25 mouse cellular contexts compared by ENCODE assay signal in genomic region chr11:59154220-59154619, GRCm38 (mm10). TPM values are rescaled to one million over a fixed set of nuclear protein-coding genes. Genes with fewer than 3 reads are reported as not detected.
DNase-seq lines count a peak whose midpoint lies in the region; ATAC-seq and TF ChIP-seq lines count a peak whose summit lies in the region.
"Had no signal": no experiment of that assay in that cellular context is flagged by ENCODE, and none has a peak within 500 bp of the region (broad histone marks: within the 10 kb centered on the region; RNA-seq: fewer than 3 reads in every experiment).

No protein-coding gene starts in this region.

- no peak for TF ChIP-seq POLR2A in heart, adult 2 months (IDR thresholded peaks at IDR 0.05; ENCODE audit: insufficient read depth, low read depth, low read length)

- no peaks in the 10 kb centered on the region for H3K27me3 ChIP-seq in heart, adult 2 months (ENCODE audit: control insufficient read depth, insufficient read depth, low read length)
- no peaks in the 10 kb centered on the region for H3K27me3 ChIP-seq in heart, embryonic 15.5 days
- H3K27me3 ChIP-seq: embryonic facial prominence, embryonic 13.5 days; midbrain, embryonic 13.5 days; neural tube, embryonic 12.5 days had no signal

- TF ChIP-seq EP300 in heart, adult 2 months (IDR thresholded peaks at IDR 0.05; ENCODE audit: insufficient read depth, low read depth, low read length), result 0 out of 2 replicates have a peak, but pooled peaks have one; percentile 20

- intact Hi-C loops in heart, adult 2 months (cut with DNase I), result no loop called here
- intact Hi-C loops in heart, postnatal 14 days (cut with DNase I), result no loop called here

- TF ChIP-seq CTCF in heart, adult 2 months (IDR thresholded peaks at IDR 0.05), result no peak

- H3K9ac ChIP-seq in heart, adult 2 months (ENCODE audit: low read depth, low read length), result no peak overlapping the region
- H3K9ac ChIP-seq in heart, embryonic 15.5 days, result no peak overlapping the region
- H3K9ac ChIP-seq: embryonic facial prominence, embryonic 13.5 days; hindbrain, embryonic 14.5 days; liver, postnatal 0 days; midbrain, embryonic 13.5 days; neural tube, embryonic 12.5 days had no signal

- no peak overlapping the region for H3K4me2 ChIP-seq in heart, embryonic 15.5 days
- H3K4me2 ChIP-seq: embryonic facial prominence, embryonic 13.5 days; hindbrain, embryonic 14.5 days; midbrain, embryonic 13.5 days; neural tube, embryonic 12.5 days had no signal

- H3K27ac ChIP-seq in heart, adult 2 months, result no peak overlapping the region
- peak overlapping the region; percentile 50; the same call in 1 of the 2 replicates for H3K27ac ChIP-seq in heart, embryonic 15.5 days
- H3K27ac ChIP-seq: embryonic facial prominence, embryonic 13.5 days; hindbrain, embryonic 14.5 days; kidney, postnatal 0 days; left cerebral cortex, adult 2 months; midbrain, embryonic 13.5 days; neural tube, embryonic 12.5 days had no signal

- WGBS in heart, adult 2 months, result 59% methylated on average over 7 of the region's 7 CpGs
- WGBS in heart, embryonic 15.5 days, result 48% methylated on average over 7 of the region's 7 CpGs

- no peak for ATAC-seq in heart, embryonic 15.5 days (replicated peaks; ENCODE audit: insufficient number of reproducible peaks, insufficient read depth, low FRiP score, low read depth)
- ATAC-seq: forebrain, embryonic 14.5 days; inflammation-experienced regulatory T-cells, adult 6 months; liver, postnatal 0 days; midbrain, embryonic 13.5 days had no signal

- H3K36me3 ChIP-seq in heart, adult 2 months (ENCODE audit: control insufficient read depth, insufficient read depth, low read length), result no peaks in the 10 kb centered on the region
- H3K36me3 ChIP-seq in heart, embryonic 15.5 days, result peaks cover 20% of the 10 kb centered on the region; the same call in 1 of the 2 replicates

- no peak overlapping the region for H3K4me3 ChIP-seq in heart, adult 2 months
- no peak overlapping the region for H3K4me3 ChIP-seq in heart, embryonic 15.5 days
- H3K4me3 ChIP-seq: embryonic facial prominence, embryonic 13.5 days; left cerebral cortex, adult 2 months; megakaryocyte, embryonic 14.5 days; midbrain, embryonic 13.5 days; neural tube, embryonic 12.5 days had no signal

- no peaks in the 10 kb centered on the region for H3K4me1 ChIP-seq in heart, adult 2 months (ENCODE audit: control insufficient read depth, insufficient read depth, low read length)
- H3K4me1 ChIP-seq in heart, embryonic 15.5 days (replicated peaks), result peaks cover 10% of the 10 kb centered on the region
- H3K4me1 ChIP-seq: embryonic facial prominence, embryonic 13.5 days; midbrain, embryonic 13.5 days; neural tube, embryonic 12.5 days had no signal

- no peaks in the 10 kb centered on the region for H3K9me3 ChIP-seq in heart, embryonic 15.5 days (replicated peaks)
- H3K9me3 ChIP-seq: embryonic facial prominence, embryonic 13.5 days; megakaryocyte, embryonic 14.5 days; midbrain, embryonic 13.5 days; neural tube, embryonic 12.5 days had no signal

- DNase-seq in heart, adult 2 months, result peak in 1 of 2 experiments; percentile 15
- no peak for DNase-seq in heart, postnatal 14 days
- no peak for DNase-seq in heart, adult 9 months (ENCODE audit: low spot score in 2 of 2)
- DNase-seq in adrenal gland, postnatal 10 days, result peak; percentile 51
- peak; percentile 45 to 61 for DNase-seq in adrenal gland, postnatal 36 days
- no peak for DNase-seq in ovary, postnatal 36 days (ENCODE audit: low spot score)
- DNase-seq in urinary bladder, postnatal 4 days (ENCODE audit: low spot score in 2 of 2), result no peak
- DNase-seq: cerebellum, adult 2 months; cerebellum, postnatal 25 days; kidney, adult 2 months; liver, postnatal 0 days; retina, postnatal 1 day; right cerebral cortex, postnatal 25 days; spleen, adult 18-20 months had no signal

- no peaks in the 10 kb centered on the region for H3K79me2 ChIP-seq in heart, adult 2 months (replicated peaks; ENCODE audit: control insufficient read depth, insufficient read depth, low read length)

RNA-seq across cellular contexts. Expression of gene Iba57, which starts 9.3 kb away (rescaled TPM):
- 10 to 100 TPM; 14.8 to 17.9 TPM for total RNA-seq in heart, adult 2 months (2021)
- polyA plus RNA-seq in heart, adult 2 months (2012; rRNA removed), result 10.6 and 11.8 TPM in 2 replicates
- 10 to 100 TPM; 14.7 to 17.7 TPM for total RNA-seq in heart, postnatal 14 days (2021)
- polyA plus RNA-seq in heart, embryonic 15.5 days (2015; fragmentation: Nextera tagmentation; extraction: Ambion mirVana), result 7.3 and 8.5 TPM in 2 replicates
- total RNA-seq in adrenal gland, postnatal 10 days (2021), result 10 to 100 TPM; 19.6 to 19.8 TPM
- 10 to 100 TPM; 18.5 to 22.2 TPM for total RNA-seq in adrenal gland, postnatal 36 days (2021)

RNA-seq across cellular contexts. Expression of gene Obscn, which starts 18.0 kb away (rescaled TPM):
- total RNA-seq in heart, adult 2 months (2021), result 100 to 1,000 TPM; 667 to 894 TPM
- 315 and 368 TPM in 2 replicates for polyA plus RNA-seq in heart, adult 2 months (2012; rRNA removed)
- total RNA-seq in heart, postnatal 14 days (2021), result 100 to 1,000 TPM; 506 to 513 TPM
- polyA plus RNA-seq in heart, embryonic 15.5 days (2015; fragmentation: Nextera tagmentation; extraction: Ambion mirVana), result 64.8 and 65.2 TPM in 2 replicates
- total RNA-seq in adrenal gland, postnatal 10 days (2021), result 10 to 100 TPM; 20.0 to 75.3 TPM
- under 1 TPM; 0.93 to 0.95 TPM for total RNA-seq in adrenal gland, postnatal 36 days (2021)
- total RNA-seq: granulocyte monocyte progenitor cell, adult 5-6 weeks had no signal
- polyA plus RNA-seq: inflammation-experienced regulatory T-cells, adult 6 months had no signal

RNA-seq across cellular contexts. Expression of gene Gjc2, which starts 28.8 kb away (rescaled TPM):
- under 1 TPM; 0.45 to 0.57 TPM for total RNA-seq in heart, adult 2 months (2021)
- 0.72 and 0.73 TPM in 2 replicates for polyA plus RNA-seq in heart, adult 2 months (2012; rRNA removed)
- 1 to 10 TPM; 1.1 TPM for total RNA-seq in heart, postnatal 14 days (2021)
- polyA plus RNA-seq in heart, embryonic 15.5 days (2015; fragmentation: Nextera tagmentation; extraction: Ambion mirVana), result 0.77 TPM in 2 replicates
- total RNA-seq in adrenal gland, postnatal 10 days (2021), result under 1 TPM; 0.48 to 0.88 TPM
- under 1 TPM; 0.40 TPM for total RNA-seq in adrenal gland, postnatal 36 days (2021)
- total RNA-seq: granulocyte monocyte progenitor cell, adult 5-6 weeks had no signal
- polyA plus RNA-seq: inflammation-experienced regulatory T-cells, adult 6 months; midbrain, embryonic 13.5 days had no signal

RNA-seq across cellular contexts. Expression of gene Guk1, which starts 37.8 kb away (rescaled TPM):
- 100 to 1,000 TPM in 1 of 2 experiments, 10 to 100 TPM in 1; 97.5 to 113 TPM for total RNA-seq in heart, adult 2 months (2021)
- polyA plus RNA-seq in heart, adult 2 months (2012; rRNA removed), result 120 and 127 TPM in 2 replicates
- total RNA-seq in heart, postnatal 14 days (2021), result 10 to 100 TPM; 79.4 to 83.8 TPM
- polyA plus RNA-seq in heart, embryonic 15.5 days (2015; fragmentation: Nextera tagmentation; extraction: Ambion mirVana), result 109 and 125 TPM in 2 replicates
- 10 to 100 TPM; 63.7 to 64.9 TPM for total RNA-seq in adrenal gland, postnatal 10 days (2021)
- total RNA-seq in adrenal gland, postnatal 36 days (2021), result 10 to 100 TPM; 62.2 to 68.3 TPM

RNA-seq across cellular contexts. Expression of gene Mrpl55, which starts 48.1 kb away (rescaled TPM):
- 100 to 1,000 TPM; 113 to 117 TPM for total RNA-seq in heart, adult 2 months (2021)
- 78.1 and 110 TPM in 2 replicates for polyA plus RNA-seq in heart, adult 2 months (2012; rRNA removed)
- total RNA-seq in heart, postnatal 14 days (2021), result 10 to 100 TPM; 91.5 to 95.2 TPM
- polyA plus RNA-seq in heart, embryonic 15.5 days (2015; fragmentation: Nextera tagmentation; extraction: Ambion mirVana), result 99.8 and 114 TPM in 2 replicates
- total RNA-seq in adrenal gland, postnatal 10 days (2021), result 10 to 100 TPM; 72.8 to 78.8 TPM
- 10 to 100 TPM; 46.1 to 60.7 TPM for total RNA-seq in adrenal gland, postnatal 36 days (2021)

Comparison
In these comparisons a context has a peak if more than half of its experiments do, and no peak if none do; other contexts are left out.
1. RNA of gene Obscn, which starts 18.0 kb away (total RNA-seq): 667 to 894 TPM in heart, adult 2 months, 506 to 513 TPM in heart, postnatal 14 days and 20.0 to 75.3 TPM in adrenal gland, postnatal 10 days; 0.93 to 0.95 TPM in adrenal gland, postnatal 36 days; every median in the first group is over 10 times any median in the second.
2. DNase-seq: peak in adrenal gland, postnatal 10 days (single experiment) and adrenal gland, postnatal 36 days (2 of 2); none in heart, postnatal 14 days (0 of 2), heart, adult 9 months (0 of 2), ovary, postnatal 36 days (single experiment) and urinary bladder, postnatal 4 days (0 of 2).